Mouse (Mus musculus) left cerebral cortex, postnatal 14 days (tissue): ENCODE results near the gene AC109138.7. TPM values are rescaled to one million over a fixed set of nuclear protein-coding genes. Genes with fewer than 3 reads are reported as not detected.

Source experiments
- DNase-seq, 2 experiments: peaks; one replicate each; pipeline ENCODE4 v3.0.0; 2021 to 2022; ENCODE audit warnings: low spot score in 2 of 2, mixed read lengths in 1 of 2
- intact Hi-C: fragments of 180-260 bp; cut with DNase I; formaldehyde crosslinking; loops from one replicate; pipeline ENCODE4 v1.15.1; 2025
- microRNA-seq, 2 experiments: library from miRNA; unstranded; fragments of <30 nt; microRNA quantifications; one replicate each; pipeline ENCODE4 v1.2.0; 2022
- total RNA-seq, 2 experiments: library from RNA; stranded (reverse); gene quantifications; 2 replicates each; pipeline ENCODE4 v1.2.3; 2021

AC109138.7 gene
- total RNA-seq, 2 experiments from 2014 or later: not detected

GRCm38 (mm10) chr19:4268566-4269361 is 54.6 kb downstream of the AC109138.7 start, which contains the start of gene Ssh3:
Gene Ssh3 (minus strand): TSS chr19:4269180.
- DNase-seq: peak; percentile 40 to 60
- intact Hi-C loops: no loop called here

GRCm38 (mm10) chr19:4270187-4270586 is 56.0 kb downstream of the AC109138.7 start:
- DNase-seq: no peak
- intact Hi-C loops: no loop called here

DNA sequence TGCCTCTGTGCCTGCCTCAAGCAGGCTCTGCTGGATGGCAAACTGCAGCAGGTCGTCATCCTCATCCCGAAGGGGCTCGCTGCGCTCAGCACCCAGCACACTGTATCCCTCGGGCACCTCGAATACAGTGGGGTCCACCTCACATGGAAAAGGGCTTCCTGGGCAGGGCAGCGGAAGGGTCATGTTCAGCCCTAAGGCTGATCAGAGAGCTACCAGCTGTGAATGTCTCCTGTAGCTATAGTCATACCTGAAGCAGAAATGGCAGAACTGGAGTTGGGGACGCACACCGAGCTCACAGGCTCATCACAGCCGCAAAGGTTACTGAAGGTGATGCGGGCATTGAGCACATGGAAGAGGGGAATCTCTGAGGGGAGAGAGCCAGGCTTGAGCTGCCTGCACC is 56.8 kb downstream of the AC109138.7 start:
- intact Hi-C loops: no loop called here
- DNase-seq: no peak

- DNase-seq: no peak
These were observed 65.3 kb downstream of the AC109138.7 start for GRCm38 (mm10) chr19:4279487-4279886.

GRCm38 (mm10) chr19:4280425-4280824 is 66.3 kb downstream of the AC109138.7 start:
- intact Hi-C loops: no loop called here
- DNase-seq: no peak

More at GRCm38 (mm10) chr19:4279487-4279886, 65.3 kb downstream of the AC109138.7 start:
- intact Hi-C loops: no loop called here

Small RNA genes lying within 50 kb of the gene (microRNA-seq; reads per million reads assigned to microRNA genes)
- gene Gm26115: 0 reads per million in 2 experiments
- 6.7 to 9.8 reads per million in 2 experiments for gene Mir6985

Other genes with a start within 250 kb of the AC109138.7 start
- 1 to 10 TPM; 1.8 to 2.4 TPM for gene Aldh3b2, start 242.0 kb upstream of the AC109138.7 start, total RNA-seq
- gene Acy3, start 227.8 kb upstream of the AC109138.7 start, total RNA-seq: 1 to 10 TPM; 1.8 to 3.1 TPM
- gene Tbx10, start 221.6 kb upstream of the AC109138.7 start, total RNA-seq: not detected
- gene Nudt8, start 213.8 kb upstream of the AC109138.7 start, total RNA-seq: 10 to 100 TPM in 1 of 2 experiments, 1 to 10 TPM in 1; 8.5 to 10.3 TPM
- gene Gm49405, start 213.7 kb upstream of the AC109138.7 start, total RNA-seq: 1 to 10 TPM; 1.2 to 1.6 TPM
- 1 to 10 TPM; 3.2 to 3.5 TPM for gene Doc2g, start 211.0 kb upstream of the AC109138.7 start, total RNA-seq
- 100 to 1,000 TPM; 227 to 231 TPM for gene Ndufv1, start 201.6 kb upstream of the AC109138.7 start, total RNA-seq
- 100 to 1,000 TPM; 213 to 245 TPM for gene Gstp1, start 176.4 kb upstream of the AC109138.7 start, total RNA-seq
- 10 to 100 TPM; 22.3 to 24.3 TPM for gene Gstp2, start 168.3 kb upstream of the AC109138.7 start, total RNA-seq
- gene Gstp3, start 154.8 kb upstream of the AC109138.7 start, total RNA-seq: not detected
- gene Cabp2, start 132.8 kb upstream of the AC109138.7 start, total RNA-seq: not detected
- 10 to 100 TPM; 26.4 to 26.7 TPM for gene Cdk2ap2, start 117.2 kb upstream of the AC109138.7 start, total RNA-seq
- gene Pitpnm1, start 114.4 kb upstream of the AC109138.7 start, total RNA-seq: 100 to 1,000 TPM; 225 to 226 TPM
- gene Aip, start 88.5 kb upstream of the AC109138.7 start, total RNA-seq: 10 to 100 TPM; 83.4 to 94.1 TPM
- gene Gpr152, start 74.6 kb upstream of the AC109138.7 start, total RNA-seq: not detected
- gene Cabp4, start 70.3 kb upstream of the AC109138.7 start, total RNA-seq: under 1 TPM; 0.11 to 0.23 TPM
- gene Coro1b, start 65.7 kb upstream of the AC109138.7 start, total RNA-seq: 10 to 100 TPM; 80.7 to 87.5 TPM
- gene Ptprcap, start 60.8 kb upstream of the AC109138.7 start, total RNA-seq: 1 to 10 TPM; 1.0 to 1.5 TPM
- 10 to 100 TPM; 39.5 to 39.9 TPM for gene Rps6kb2, start 51.0 kb upstream of the AC109138.7 start, total RNA-seq
- 1 to 10 TPM; 3.8 to 5.9 TPM for gene Carns1, start 38.9 kb upstream of the AC109138.7 start, total RNA-seq
- 1 to 10 TPM; 1.6 to 1.8 TPM for gene Tbc1d10c, start 23.1 kb upstream of the AC109138.7 start, total RNA-seq
- gene Ppp1ca, start 22.3 kb upstream of the AC109138.7 start, total RNA-seq: 100 to 1,000 TPM; 323 to 336 TPM
- gene Rad9a, start 12.7 kb upstream of the AC109138.7 start, total RNA-seq: 1 to 10 TPM; 6.4 to 9.0 TPM
- gene Clcf1, start 119 bp upstream of the AC109138.7 start, total RNA-seq: 1 to 10 TPM; 1.3 to 1.5 TPM
- gene Pold4, start 17.5 kb downstream of the AC109138.7 start, total RNA-seq: 10 to 100 TPM; 16.2 to 16.9 TPM
- 10 to 100 TPM; 44.5 to 52.4 TPM for gene Ssh3, start 54.8 kb downstream of the AC109138.7 start, total RNA-seq
- gene Ankrd13d, start 68.8 kb downstream of the AC109138.7 start, total RNA-seq: 10 to 100 TPM; 84.5 to 84.9 TPM
- 100 to 1,000 TPM; 165 to 173 TPM for gene Grk2, start 91.9 kb downstream of the AC109138.7 start, total RNA-seq
- 10 to 100 TPM; 62.1 to 74.9 TPM for gene Kdm2a, start 183.9 kb downstream of the AC109138.7 start, total RNA-seq
- 1 to 10 TPM; 1.3 to 1.4 TPM for gene Rhod, start 225.1 kb downstream of the AC109138.7 start, total RNA-seq